Mouse (Mus musculus) forebrain, embryonic 14.5 days (tissue): ENCODE data around the gene Tenm2. TPM values are rescaled to one million over a fixed set of nuclear protein-coding genes. Genes with fewer than 3 reads are reported as not detected.

Experiments
- ATAC-seq: fragments of 200-750 bp; cut with Nextera tagmentation; 2 replicates; pipeline ENCODE4 v1.8.0; 2017; ENCODE audit warnings: mild to moderate bottlenecking, moderate library complexity
- DNase-seq: peaks from one replicate; pipeline ENCODE4 v3.0.0-alpha.2; 2015; ENCODE audit warnings: low spot score
- H3K27ac ChIP-seq: fragments of 300-500 bp; sonication (generic); 2 replicates; pipeline ENCODE4 v1.5.1; 2014; ENCODE audit warnings: low read depth, mild to moderate bottlenecking, control low read depth, low read length, moderate library complexity
- H3K27me3 ChIP-seq: fragments of 300-500 bp; sonication (generic); replicated peaks from 2 replicates; pipeline ENCODE4 v1.6.1; 2014; ENCODE audit warnings: low read length, control low read depth, mixed read lengths; ENCODE audit not compliant: control insufficient read depth, insufficient read depth
- H3K36me3 ChIP-seq: fragments of 300-500 bp; sonication (generic); 2 replicates; pipeline ENCODE4 v1.6.1; 2014; ENCODE audit warnings: low read length, control low read depth; ENCODE audit not compliant: control insufficient read depth, insufficient read depth
- H3K4me1 ChIP-seq: fragments of 300-500 bp; sonication (generic); 2 replicates; pipeline ENCODE4 v1.6.1; 2014; ENCODE audit warnings: antibody characterized with exemption, low read length, control low read depth; ENCODE audit not compliant: control insufficient read depth, insufficient read depth
- H3K4me2 ChIP-seq: fragments of 300-500 bp; sonication (generic); 2 replicates; pipeline ENCODE4 v1.6.1; 2014; ENCODE audit warnings: mild to moderate bottlenecking, control low read depth, low read length
- H3K4me3 ChIP-seq: fragments of 300-500 bp; sonication (generic); 2 replicates; pipeline ENCODE4 v1.5.1; 2014; ENCODE audit warnings: low read depth, low read length, control low read depth
- H3K9ac ChIP-seq: fragments of 300-500 bp; sonication (generic); 2 replicates; pipeline ENCODE4 v1.6.1; 2014; ENCODE audit warnings: mild to moderate bottlenecking, low read length, control low read depth, moderate library complexity
- H3K9me3 ChIP-seq: fragments of 300-500 bp; sonication (generic); replicated peaks from 2 replicates; pipeline ENCODE4 v1.6.1; 2016; ENCODE audit warnings: low read length, control low read depth, mixed read lengths; ENCODE audit not compliant: control insufficient read depth
- WGBS: fragments of 180-500 bp; shearing (Covaris S2); extraction: QIAGEN DNeasy Blood & Tissue Kit; methylation state at CpG from one replicate; pipeline ENCODE4 v1.1.7; 2014; 5-methylcytosine and 5-hydroxymethylcytosine counted together
- polyA plus RNA-seq: library from polyadenylated mRNA; unstranded; fragments of >200 nt; fragmentation: Nextera tagmentation; extraction: Ambion mirVana; gene quantifications from 2 replicates; pipeline ENCODE4 v1.2.1, GENCODE M21; 2014

Gene Tenm2
- polyA plus RNA-seq = 16.0 and 23.8 TPM in 2 replicates

DNA sequence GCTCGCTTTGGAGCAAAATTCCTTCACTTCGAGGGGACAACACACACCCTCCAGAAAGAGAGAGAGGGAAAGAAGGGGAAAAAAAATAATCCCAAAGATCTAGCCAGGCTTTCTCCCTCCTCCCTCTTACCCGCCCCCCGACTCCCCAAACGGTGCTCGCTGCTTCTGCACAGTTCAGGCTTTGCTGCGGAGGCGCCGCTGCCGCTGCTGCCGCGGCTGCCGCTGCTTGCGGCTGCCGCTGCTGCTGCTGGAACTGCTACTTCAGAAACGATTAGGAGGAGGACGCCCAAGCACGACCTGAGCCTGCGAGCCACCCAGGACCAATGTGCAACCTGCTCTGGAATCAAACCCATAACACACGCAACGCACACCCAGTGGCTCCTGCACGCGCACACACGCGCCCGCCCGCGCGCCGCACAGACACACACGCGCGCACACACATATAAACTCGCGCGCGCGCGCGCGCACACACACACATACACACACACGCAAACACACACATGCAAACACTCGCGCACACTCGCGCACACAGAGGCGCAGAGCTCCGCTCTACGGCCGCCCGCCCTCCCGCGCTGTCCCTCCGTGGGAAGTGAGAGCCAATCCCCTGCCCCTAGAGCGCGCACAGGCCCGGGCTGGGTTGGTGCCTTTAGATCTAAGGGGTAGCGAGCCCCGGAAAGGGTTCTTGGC, at the start of gene Tenm2:
Tenm2 (minus strand) TSS at position 51 of the 687 bp plus-strand sequence.
- WGBS = under 1% methylated on average over 52 of the region's 59 CpGs
- peak within 1 kb of the TSS; percentile 85 for H3K4me2 ChIP-seq
- H3K4me3 ChIP-seq = peak within 1 kb of the TSS; percentile 67
- H3K9ac ChIP-seq = peak within 1 kb of the TSS; percentile 84
- H3K4me1 ChIP-seq = peaks cover 7% of the 10 kb centered on the region; the same call in 1 of the 2 replicates
- peak; percentile 95 for ATAC-seq
- peak; percentile 88 for DNase-seq
- no peaks in the 10 kb centered on the region for H3K9me3 ChIP-seq
- H3K27ac ChIP-seq = peak within 1 kb of the TSS; percentile 95
- H3K36me3 ChIP-seq = no peaks in the 10 kb centered on the region
- H3K27me3 ChIP-seq = no peaks in the 10 kb centered on the region

DNA sequence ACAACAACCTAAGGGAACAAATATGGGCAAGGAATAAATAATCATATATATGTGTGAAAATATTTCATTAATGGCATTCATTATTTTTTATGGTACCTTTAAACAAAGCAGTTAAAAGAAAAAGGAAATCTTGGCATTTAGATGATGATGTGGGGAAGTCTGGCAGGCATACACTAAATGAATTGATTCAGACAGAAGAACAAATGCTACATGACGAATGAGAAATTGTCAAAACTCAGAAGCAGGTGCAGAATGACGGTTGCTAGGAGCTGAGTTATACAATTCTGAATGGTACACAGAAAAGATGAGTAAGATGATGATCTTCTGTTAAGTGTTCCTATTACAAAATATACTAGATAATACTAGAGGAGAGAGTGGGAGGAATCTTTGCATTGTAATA, 49.4 kb upstream of the Tenm2 start:
- 86% methylated on average over 2 of the region's 2 CpGs for WGBS
- no peak overlapping the region for H3K27ac ChIP-seq
- H3K9me3 ChIP-seq = no peaks in the 10 kb centered on the region
- no peaks in the 10 kb centered on the region for H3K27me3 ChIP-seq
- DNase-seq = peak; percentile 4
- no peak for ATAC-seq
- no peaks in the 10 kb centered on the region for H3K36me3 ChIP-seq
- H3K4me1 ChIP-seq = no peaks in the 10 kb centered on the region
- H3K9ac ChIP-seq = no peak overlapping the region
- no peak overlapping the region for H3K4me2 ChIP-seq
- H3K4me3 ChIP-seq = no peak overlapping the region

DNA sequence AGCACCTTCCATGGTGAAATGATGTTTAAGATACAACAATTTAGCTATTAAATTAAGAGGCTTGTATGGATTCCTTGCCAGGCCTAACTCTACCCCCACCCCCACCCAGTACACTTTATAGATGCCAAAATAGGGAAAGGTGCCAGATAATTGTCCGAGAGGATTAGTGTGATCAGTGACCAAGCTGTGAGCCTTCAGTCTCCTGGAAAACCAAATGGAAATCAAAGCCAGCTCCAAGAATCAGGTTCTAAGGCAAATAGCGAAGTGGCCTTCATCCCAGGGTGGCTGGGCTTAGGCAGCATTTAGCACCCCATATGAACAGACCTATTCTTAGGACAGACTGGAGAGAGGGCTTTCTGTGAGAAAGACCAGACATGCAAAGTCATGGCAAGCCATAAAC, 13.0 kb upstream of the Tenm2 start:
- no peak overlapping the region for H3K9ac ChIP-seq
- DNase-seq (no peak), ATAC-seq (no peak)
- H3K4me3 ChIP-seq = no peak overlapping the region
- no peak overlapping the region for H3K4me2 ChIP-seq
- no peak overlapping the region for H3K27ac ChIP-seq
- 61% methylated on average over 2 of the region's 2 CpGs for whole genome bisulfite sequencing
- H3K27me3 ChIP-seq = no peaks in the 10 kb centered on the region
- no peaks in the 10 kb centered on the region for H3K9me3 ChIP-seq
- H3K4me1 ChIP-seq = no peaks in the 10 kb centered on the region
- no peaks in the 10 kb centered on the region for H3K36me3 ChIP-seq

DNA sequence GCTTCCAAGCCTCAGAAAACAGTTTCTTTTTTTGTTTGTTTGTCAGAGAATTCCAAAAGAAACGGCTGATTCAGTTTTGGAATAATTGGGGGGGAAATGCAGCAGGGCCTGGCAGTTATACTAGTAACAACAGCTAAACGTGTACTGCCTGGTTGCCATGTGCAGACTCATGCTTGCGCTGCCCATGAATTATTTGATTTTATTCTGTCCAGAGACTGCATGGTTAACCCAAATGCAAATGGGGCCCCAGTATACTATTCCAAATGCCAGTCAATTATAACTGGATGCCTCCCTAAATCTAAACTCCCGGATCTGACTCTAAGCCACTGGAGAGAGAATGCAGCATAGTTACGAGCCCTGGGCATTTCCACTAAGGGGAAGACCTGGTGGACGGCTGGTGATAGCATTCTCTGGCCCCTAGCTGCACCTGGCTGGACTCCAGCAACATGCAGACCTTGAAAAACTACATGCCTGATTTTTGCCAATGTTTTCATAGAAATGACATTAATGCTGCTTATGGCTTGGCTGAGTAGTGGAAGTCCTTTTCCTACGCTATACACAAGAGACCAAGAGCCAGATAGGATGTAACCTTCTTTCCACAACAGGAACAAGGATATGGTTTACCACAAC, 1.4 kb upstream of the Tenm2 start:
- H3K36me3 ChIP-seq = no peaks in the 10 kb centered on the region
- H3K4me1 ChIP-seq = peaks cover 7% of the 10 kb centered on the region; the same call in 1 of the 2 replicates
- H3K27ac ChIP-seq = peak overlapping the region; percentile 95
- H3K4me2 ChIP-seq = peak overlapping the region; percentile 85
- H3K27me3 ChIP-seq = no peaks in the 10 kb centered on the region
- WGBS = 26% methylated on average over 7 of the region's 7 CpGs
- no peaks in the 10 kb centered on the region for H3K9me3 ChIP-seq
- peak; percentile 61 for DNase-seq
- H3K4me3 ChIP-seq = peak overlapping the region; percentile 67
- peak; percentile 35; the same call in 1 of the 2 replicates for ATAC-seq
- H3K9ac ChIP-seq = peak overlapping the region; percentile 84

DNA sequence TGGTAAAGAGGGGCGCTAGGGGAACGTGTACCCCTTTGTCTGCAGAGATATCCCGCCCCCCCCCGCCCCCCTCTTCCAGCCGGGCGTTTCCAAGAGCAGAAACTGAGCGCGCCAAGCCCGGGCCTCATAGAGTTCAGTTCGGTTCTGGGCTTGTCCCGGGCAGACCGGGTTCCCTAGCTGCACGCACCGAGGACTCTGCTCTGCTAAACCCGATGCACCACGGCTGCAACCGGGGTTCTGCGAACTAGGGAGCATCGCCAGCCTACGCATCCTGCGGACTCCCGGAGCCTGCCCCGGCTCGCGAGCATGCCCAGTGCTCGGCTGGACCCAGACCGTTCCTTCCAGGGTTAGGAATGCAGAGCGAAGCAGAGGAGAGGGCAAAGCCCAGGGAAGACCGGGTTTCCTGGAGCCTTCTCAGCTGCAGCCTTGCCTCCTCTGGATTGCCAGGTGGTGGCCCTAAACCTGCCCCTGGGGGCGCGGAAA, 878 bp upstream of the Tenm2 start:
- peak overlapping the region; percentile 95 for H3K27ac ChIP-seq
- no peaks in the 10 kb centered on the region for H3K27me3 ChIP-seq
- DNase-seq (peak; percentile 67), ATAC-seq (peak; percentile 85)
- peak overlapping the region; percentile 67 for H3K4me3 ChIP-seq
- WGBS = under 1% methylated on average over 29 of the region's 31 CpGs
- peaks cover 7% of the 10 kb centered on the region; the same call in 1 of the 2 replicates for H3K4me1 ChIP-seq
- H3K9me3 ChIP-seq = no peaks in the 10 kb centered on the region
- H3K9ac ChIP-seq = peak overlapping the region; percentile 84
- H3K4me2 ChIP-seq = peak overlapping the region; percentile 85
- H3K36me3 ChIP-seq = no peaks in the 10 kb centered on the region

DNA sequence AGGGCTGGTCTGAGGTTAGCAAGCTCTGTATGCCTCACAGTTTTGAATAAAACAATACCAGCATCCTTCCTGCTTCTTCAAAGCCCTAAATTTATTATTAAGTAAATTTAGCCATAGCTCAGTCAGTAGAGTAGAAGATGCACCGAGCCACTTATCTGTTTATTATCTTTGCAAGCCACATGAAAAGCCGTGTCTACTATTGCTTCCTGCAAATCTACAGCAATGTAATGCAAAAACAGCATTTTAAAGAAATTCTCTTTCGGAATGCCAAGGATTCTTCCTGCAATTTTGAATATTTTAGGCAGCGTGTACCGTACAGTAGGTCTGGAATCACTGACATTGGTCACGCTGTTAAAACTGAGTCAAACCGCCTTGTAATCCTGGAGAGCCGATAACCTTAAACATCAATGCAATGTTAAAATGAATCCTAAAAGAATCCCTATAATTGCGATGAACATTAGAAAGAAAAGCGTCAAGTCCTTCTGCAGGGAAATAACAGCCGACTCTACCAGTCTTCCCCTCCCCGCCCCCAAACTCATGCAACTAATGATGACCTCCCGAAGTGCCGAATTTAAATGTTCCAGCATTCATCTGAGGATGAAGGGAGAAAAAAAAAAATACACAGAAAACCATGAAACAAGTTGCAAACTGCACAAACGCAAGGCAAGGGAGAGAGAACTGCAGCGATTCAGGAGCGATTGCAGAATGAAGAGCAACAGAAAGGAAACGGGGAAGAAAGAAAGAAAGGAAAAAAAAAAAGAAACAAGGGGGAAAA, 556 bp downstream of the Tenm2 start:
- H3K27me3 ChIP-seq = no peaks in the 10 kb centered on the region
- H3K4me3 ChIP-seq = peak overlapping the region; percentile 67
- peak overlapping the region; percentile 95 for H3K27ac ChIP-seq
- ATAC-seq (no peak), DNase-seq (peak; percentile 45)
- H3K36me3 ChIP-seq = no peaks in the 10 kb centered on the region
- H3K9ac ChIP-seq = peak overlapping the region; percentile 84
- peak overlapping the region; percentile 85 for H3K4me2 ChIP-seq
- no peaks in the 10 kb centered on the region for H3K9me3 ChIP-seq
- 6% methylated on average over 18 of the region's 18 CpGs for WGBS
- peaks cover 7% of the 10 kb centered on the region; the same call in 1 of the 2 replicates for H3K4me1 ChIP-seq

DNA sequence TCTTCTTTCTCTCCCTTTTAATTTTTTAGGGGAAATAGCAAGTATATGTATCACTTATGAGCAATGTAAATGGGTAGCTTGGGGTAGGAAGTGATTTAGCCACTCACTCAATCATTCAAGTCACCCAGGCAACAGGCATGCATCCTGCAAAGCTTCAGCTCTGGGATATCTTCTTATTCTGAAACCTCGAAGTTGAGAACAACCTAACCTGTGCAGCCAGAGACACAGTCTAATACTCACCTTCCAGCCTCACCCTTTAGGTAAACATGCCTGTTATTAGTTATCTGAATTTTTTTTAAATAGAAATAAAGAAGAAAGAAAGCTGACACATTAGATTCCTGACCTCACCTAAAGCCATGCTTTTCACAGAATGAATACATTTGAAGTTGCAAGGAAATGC, 8.4 kb downstream of the Tenm2 start:
- Histone ChIP-seq H3K36me3 (no peaks in the 10 kb centered on the region), H3K4me2 (no peak overlapping the region), H3K9me3 (no peaks in the 10 kb centered on the region), H3K27ac (no peak overlapping the region), H3K27me3 (no peaks in the 10 kb centered on the region), H3K9ac (no peak overlapping the region), H3K4me1 (no peaks in the 10 kb centered on the region), H3K4me3 (no peak overlapping the region)
- DNase-seq = no peak
- WGBS = 84% methylated on average over 1 of the region's 1 CpGs
- no peak for ATAC-seq

DNA sequence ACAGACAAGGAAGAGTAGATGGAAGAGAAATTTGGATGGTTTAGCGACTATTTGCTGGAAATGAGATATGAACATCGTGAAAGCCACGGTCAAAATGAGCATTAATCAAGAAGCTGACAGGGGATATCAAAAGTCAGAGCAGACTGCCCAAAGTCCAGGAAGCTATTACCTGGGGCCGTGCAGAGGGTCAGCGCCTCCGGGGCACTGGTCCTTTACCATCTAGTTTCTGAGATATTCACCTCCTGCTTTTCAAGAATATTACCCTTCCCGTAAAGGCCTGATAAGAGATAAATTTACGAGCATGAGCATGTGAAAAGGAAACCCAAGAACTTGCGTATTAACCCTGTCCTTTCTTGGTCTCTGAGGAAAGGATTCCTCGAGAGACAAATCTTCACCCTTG, 8.8 kb downstream of the Tenm2 start:
- H3K4me2 ChIP-seq = no peak overlapping the region
- DNase-seq (no peak), ATAC-seq (no peak)
- no peak overlapping the region for H3K27ac ChIP-seq
- 93% methylated on average over 10 of the region's 10 CpGs for WGBS
- no peaks in the 10 kb centered on the region for H3K4me1 ChIP-seq
- H3K27me3 ChIP-seq = no peaks in the 10 kb centered on the region
- no peaks in the 10 kb centered on the region for H3K36me3 ChIP-seq
- no peak overlapping the region for H3K9ac ChIP-seq
- H3K4me3 ChIP-seq = no peak overlapping the region
- no peaks in the 10 kb centered on the region for H3K9me3 ChIP-seq
